Mouse (Mus musculus): Measurements from ENCODE around the gene Axdnd1.

The Axdnd1 gene

DNA sequence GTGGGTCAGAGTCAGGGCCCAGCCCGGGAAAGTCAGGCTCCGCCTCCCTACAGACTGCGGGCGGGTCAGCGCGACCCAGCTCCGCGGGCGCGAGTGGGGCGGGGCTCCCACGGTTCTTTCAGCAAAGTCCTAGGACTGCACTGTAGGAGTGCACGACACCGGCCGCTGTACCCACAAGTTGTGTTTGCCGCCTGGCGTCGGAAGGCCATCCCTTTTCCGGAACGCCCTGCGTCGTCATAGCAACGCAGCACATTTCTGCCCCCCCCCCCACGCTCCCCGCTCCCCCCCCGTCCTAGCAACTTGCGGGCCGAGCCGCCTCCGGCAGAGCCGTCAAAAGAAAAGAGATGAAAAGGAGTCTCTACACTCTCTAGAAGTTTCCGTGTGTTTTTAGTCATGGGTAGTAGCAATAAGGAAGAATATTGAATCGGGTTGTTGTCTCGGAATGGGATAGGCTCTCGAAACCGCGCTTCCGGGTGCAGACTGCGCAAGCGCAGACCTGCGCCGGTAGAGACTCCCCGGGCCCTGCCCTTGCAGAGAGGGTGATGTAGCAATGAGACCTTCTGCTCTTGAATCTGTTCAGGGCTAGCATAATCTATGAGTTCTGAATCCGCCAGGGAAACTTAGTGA is at the start of gene Axdnd1:
Gene Axdnd1 (minus strand): TSS at position 489 of the 627 bp plus-strand sequence.
- in situ Hi-C loops (cut with MboI), result loop anchor here (25.0 kb wide), 1 partner anchor 667 kb away; no protein-coding TSS in a partner anchor

DNA sequence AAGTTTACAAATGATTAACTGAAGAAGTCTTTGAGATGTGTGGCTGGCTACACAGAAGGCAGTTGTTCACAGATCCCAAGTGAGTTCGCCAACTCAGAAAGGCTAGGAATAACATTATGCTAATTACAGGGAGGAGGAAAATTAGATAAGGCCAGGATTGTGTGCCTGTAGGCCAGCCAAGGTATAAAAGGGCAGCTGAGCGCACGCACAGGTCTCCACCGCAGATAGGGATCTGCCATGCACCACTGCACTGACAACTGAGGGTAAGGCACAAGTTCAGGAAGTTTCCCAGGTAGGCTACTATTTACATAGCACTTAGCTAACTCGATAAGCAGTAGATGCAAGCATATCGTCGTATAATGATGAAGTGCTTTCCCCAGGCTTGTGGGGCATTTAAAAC is 49.6 kb upstream of the Axdnd1 start:
- in situ Hi-C loops (cut with MboI), result no loop called here

DNA sequence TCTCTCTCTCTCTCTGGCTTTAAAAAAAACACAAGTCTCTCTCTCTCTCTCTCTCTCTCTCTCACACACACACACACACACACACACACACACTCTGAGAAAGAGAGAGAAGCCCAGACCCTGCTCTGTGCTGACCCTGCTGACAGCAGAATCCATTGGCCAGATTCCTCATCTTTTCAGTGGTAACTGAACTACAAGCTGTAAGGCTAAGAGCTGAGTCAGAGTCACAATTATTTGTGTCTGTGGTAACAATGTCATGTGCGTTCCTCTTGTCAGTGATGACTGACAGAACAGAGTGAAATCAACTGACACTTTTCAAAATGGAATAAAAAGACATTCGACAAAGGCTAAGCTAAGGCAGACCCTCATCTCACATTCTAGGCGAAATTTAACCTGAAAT is 47.6 kb upstream of the Axdnd1 start:
- in situ Hi-C loops (cut with MboI), result no loop called here

DNA sequence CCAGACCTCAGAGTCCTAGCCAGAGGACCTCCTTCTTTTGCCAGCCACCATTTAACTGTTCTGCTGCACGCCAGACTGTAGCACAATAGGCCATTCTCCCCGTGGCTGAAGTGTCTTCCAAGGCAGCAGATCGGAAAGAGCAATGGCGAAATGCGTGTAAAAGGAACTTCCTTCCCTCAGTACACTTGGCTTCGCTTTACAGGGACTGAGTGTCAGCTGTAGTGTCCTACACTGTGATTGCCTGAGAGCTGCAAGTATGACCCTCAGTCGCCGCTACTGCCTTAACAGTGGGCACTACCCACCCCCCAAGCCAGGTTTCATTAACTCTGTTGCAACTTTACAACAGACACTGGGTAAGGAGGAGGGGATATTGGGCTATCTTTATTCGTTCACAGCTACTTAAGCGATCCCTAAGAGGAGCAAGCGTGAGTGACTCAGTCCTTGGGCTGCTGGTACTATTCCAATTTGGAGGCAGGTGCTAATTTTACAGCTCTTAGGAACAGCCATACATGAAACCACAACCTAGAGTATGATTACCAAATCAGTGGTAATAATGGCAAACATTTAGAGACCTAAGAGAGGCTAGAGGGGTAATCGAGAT is 46.8 kb upstream of the Axdnd1 start:
- in situ Hi-C loops (cut with MboI), result no loop called here

DNA sequence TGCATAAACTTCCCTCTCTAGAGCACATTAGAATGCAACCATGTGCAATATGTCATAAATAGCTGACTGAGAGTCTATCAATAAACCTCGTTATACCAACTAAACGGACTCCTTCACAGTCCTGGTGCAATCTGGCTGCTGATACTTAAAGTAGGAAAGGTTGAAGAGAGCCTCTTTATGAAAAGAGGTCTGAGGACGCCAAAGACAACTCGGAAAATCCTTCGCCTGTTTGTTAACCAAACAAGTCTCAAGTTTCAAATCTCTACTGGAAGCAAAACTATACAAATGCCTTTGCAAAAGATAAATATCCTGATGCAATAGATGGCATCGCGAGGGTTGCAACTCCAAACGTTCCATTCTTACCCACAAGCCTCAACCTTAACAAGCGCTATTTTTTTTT is 44.0 kb upstream of the Axdnd1 start:
- in situ Hi-C loops (cut with MboI), result no loop called here

DNA sequence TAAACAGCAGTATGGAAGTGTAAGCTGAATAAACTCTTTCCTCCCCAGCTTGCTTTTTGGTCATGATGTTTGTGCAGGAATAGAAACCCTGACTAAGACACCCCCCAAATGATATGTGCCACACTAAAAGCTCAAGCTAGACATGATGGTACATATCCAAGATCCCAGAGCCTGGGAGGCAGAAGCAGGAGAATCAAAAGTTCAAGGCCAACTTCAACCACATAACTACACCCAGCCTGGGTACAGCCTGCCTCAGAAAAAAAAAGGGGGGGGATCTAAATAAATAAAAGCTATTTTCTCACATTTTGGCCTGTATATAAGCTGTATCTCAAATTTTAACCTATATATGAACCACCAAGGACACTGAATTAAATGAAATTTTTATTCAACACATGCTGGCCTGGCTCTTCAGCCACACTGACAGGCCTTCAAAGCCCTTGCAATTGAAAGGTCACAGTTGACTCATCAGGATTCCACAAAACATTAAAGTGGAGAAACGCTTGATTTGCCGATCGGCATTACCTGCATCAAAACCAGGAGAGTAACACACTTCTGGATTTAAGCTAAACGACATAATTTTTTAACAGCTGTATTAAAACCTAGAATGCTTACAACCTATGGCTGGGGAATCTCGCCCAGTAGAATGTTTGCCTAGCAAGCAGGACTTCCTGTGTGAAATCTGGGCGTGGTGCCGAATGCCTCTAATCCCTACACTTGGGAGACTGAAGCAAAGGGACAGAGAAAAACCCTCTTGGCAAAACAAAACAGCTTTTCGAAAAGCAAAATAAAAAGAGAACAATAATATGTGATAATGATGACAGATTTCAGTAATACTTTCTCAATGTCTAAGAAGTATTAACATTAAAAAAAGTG is 43.3 kb upstream of the Axdnd1 start:
- in situ Hi-C loops (cut with MboI), result no loop called here

DNA sequence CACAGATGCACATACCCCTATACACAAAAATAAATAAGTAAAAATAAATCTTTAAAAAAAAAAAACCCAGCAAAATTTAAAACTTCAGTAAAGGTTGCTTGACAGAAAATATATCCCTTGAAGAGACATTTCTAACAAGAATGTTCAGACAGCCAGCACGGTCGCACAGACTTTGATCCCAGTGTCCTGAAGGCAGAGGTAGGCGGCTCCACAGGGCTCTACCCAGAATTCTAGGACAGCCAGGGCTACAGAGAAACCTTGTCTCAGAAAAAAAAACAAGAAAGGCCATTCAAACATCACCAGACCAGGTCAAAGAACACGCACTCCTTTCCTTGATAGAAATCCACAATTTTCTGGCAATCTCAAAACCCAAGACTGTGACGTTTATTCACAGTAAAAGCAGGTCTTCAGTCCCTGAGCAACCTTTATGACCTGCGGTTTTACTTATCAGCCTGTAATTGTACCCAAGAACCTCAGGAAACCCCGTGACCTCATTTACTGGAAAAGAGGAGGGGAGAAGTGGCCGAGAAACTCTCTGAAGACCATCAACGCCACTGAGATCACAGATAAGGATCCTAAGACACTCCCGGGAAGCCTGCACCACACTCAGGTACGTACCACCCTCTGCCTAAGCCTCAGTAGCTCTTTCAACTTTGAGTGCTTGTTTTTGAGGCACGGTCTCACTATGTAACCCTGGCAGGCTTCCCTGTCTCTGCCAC is 41.5 kb upstream of the Axdnd1 start:
- in situ Hi-C loops (cut with MboI), result no loop called here

DNA sequence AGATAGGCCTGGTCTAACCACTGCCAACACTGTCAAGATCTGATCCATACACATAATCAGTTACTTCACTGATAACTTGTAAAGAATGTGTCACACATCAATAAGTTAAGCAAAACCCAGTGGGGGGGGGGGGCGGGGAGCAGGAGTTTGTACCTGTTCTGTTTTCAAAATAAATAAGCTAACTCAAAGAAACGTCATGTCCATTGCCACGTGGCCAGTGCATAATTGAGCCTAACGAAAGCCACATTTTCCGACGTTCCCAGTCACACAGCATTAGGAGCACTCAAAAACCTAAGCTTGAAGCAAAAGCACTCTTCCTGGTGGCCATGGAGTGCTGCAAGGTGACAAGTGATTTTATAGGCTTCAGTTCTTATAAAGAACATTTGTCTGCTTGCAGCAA is 40.1 kb upstream of the Axdnd1 start:
- in situ Hi-C loops (cut with MboI), result no loop called here

DNA sequence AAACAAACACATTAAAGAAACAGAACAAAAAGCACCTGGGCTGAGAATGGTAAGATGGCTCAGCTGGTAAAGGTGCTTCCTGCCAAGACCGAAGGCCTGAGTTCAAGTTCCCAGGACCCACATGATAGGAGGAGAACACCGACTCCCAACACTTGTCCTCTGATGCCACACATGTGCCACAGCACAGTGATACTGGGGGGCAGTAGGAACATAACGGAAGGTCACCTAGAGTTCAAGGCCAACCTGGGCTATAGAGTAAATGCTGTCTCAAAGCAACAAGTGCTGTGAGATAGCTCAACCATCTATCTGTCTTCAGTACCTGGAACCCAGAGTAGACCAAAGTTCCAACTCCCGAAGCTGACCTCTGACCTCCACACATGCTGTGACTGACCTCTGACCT is 39.3 kb upstream of the Axdnd1 start:
- in situ Hi-C loops (cut with MboI), result no loop called here

DNA sequence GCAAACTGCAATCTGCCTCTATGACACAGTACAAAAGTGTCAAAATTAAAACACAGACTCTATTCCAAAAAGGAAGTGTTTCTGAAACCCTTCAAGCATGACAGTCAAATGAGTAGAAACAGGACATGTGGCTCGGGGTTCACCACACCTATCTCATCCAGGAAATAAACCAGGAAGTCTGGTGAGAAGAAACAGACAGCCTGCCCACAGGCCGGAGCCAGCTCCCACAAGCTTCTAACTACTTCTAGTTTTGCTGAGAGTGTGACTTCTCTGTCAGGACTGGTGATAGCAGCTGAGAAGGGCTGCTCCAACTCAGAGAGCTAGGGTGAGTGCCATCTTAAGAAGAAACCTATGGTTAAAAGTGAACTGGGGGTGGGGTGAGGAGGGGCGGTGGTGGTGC is 38.7 kb upstream of the Axdnd1 start:
- in situ Hi-C loops (cut with MboI), result no loop called here

DNA sequence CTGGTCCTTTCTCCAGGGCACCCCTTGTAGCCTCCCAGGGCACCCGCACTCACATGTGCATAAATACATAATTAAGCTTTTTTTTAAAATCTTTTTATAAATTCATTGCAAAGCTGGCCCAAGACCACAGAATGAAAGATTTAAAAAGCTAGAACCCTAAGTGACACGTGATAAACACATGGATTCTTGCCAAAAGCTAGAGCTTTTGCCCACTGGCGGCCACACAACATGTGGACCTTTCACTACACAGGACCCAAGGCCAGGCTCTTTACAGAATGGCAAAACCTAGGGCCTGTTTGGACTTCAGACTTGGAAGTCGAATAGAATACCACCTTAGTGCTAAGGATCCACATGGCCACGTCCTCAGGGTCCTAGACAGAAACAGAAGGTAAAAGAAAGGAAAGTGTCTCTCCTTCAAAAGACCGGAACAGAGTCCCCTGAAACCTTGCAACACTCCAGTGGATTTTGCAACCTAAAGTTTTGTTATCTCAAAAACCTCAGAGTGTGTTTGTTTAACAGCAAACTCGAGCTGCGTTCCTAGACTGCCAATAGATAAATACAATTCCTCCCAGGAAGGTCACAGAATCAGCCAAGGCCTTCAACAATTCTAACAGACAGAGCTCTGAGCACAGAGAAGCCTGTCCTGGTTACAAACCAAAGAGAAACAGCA is 37.6 kb upstream of the Axdnd1 start:
- in situ Hi-C loops (cut with MboI), result no loop called here

DNA sequence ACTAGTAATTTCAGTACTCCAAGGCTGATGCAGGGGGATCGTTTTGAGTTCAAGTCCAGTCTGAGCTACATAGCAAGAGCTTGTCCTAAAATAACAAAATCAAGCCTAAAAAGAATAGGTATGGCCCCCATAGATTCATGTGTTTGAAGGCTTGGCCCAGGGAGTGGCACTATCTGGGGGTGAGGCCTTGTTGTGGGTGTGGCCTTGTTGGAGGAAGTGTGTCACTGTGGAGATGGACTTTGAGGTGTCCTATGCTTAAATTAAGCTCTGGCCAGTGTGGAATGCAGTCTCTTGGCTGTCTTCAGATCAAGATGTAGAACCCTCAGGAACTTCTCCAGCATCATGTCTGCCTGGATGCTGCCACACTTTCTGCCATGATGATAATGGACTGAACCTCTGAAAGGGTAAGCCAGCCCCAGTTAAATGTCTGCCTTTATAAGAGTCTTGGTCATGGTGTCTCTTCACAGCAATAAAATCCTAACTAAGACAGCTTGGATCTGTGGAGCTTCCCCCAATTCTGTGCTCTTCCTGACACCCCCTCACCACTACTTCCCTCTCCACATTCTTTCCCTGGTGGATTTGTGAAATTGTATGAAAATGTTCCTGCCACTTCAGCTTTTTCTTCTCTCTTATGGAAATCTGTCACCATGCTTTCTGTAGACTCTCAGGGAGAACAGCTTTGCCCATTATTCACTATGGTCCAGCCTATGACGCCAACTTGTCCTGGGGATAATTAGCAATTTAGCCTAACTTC is 34.2 kb upstream of the Axdnd1 start:
- in situ Hi-C loops (cut with MboI), result no loop called here

DNA sequence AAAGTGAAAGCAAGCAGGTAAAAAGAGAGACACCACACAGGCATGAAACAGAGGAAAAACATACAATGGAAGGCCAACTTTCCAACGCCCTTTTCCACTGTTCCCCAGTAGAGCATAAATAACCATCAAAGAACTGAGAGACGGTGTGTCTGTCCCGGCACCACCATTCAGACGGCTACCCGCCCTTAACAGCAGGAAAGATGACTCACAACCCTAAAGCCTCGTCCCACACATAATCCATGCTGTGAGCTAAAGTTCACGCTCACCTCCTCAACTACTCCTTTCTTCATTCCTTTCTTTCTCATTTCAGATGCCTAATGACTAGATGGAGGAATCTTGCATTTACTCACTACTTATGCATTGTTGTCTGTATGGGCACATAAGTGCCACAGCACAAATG is 33.4 kb upstream of the Axdnd1 start:
- in situ Hi-C loops (cut with MboI), result no loop called here

DNA sequence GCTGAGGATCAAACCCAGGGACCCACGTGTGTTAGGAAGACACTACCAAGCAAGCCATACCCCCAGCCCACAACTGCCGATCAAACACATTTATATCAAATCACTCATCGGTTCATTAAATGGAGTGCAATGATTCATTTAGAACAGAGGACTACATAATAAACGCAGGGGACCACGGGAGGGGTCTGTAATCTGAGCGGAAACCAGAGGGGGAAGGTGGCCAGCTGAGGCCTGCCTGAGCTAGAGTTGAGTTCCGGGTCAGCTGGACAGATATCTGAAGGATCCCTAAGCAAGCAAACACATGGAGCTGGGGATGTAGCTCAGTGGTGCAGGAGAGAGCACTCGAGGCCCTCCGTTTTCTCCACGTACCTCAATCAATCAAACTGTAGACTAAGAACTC is 32.9 kb upstream of the Axdnd1 start:
- in situ Hi-C loops (cut with MboI), result no loop called here

DNA sequence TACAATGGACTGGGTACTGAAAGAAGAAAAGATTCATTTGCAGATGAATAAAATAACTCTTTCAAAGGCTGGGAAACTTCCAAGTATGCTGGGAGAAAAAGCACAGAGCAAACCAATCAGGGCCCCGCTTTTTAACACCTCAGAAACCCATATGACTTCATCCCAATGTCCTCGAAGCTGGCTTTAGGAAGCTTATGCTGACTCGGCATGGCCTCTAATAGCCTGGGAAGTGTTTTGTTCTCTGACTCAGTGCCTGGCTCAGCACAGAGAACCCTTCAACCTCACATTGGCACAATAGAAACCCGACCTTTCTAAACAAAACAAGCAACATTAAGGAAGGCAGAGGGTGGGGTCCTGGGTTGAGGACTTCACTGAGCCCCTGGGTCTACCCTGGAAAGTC is 29.5 kb upstream of the Axdnd1 start:
- in situ Hi-C loops (cut with MboI), result no loop called here

DNA sequence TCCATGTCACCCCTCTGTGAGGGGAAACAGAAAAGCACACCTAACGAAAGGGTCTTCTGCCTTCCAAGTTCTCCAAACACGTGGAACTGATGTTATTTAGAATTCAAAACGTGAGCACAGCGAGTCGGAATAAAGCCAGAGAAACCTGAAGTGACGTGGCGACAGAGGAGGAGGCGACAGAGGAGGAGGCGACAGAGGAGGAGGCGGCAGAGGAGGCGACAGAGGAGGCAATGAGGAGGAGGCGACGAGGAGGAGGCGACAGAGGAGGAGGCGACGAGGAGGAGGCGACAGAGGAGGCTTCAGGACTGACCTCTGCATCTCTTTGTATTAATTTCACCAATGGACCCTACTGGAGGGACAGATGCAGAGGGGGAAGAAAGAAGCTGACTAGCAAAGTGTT is 28.7 kb upstream of the Axdnd1 start:
- in situ Hi-C loops (cut with MboI), result no loop called here

DNA sequence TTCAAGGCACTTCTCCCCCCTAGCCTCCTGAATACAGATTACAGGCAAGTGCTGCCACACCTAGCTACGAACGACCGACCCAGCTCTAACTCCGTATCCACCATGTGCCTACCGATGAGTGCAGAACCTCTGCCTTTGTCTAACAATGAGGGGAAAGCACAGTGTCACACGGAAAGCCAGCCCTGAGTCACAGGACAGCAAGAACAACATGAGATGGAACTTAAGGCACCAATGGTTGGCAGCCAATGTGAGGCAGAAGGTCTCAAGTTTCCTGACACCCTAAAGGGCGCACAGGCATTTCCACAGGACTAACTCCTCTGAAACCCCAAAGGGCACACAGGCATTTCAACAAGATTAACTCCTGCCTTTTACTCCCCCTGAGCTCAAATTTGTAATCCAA is 28.1 kb upstream of the Axdnd1 start:
- in situ Hi-C loops (cut with MboI), result no loop called here

DNA sequence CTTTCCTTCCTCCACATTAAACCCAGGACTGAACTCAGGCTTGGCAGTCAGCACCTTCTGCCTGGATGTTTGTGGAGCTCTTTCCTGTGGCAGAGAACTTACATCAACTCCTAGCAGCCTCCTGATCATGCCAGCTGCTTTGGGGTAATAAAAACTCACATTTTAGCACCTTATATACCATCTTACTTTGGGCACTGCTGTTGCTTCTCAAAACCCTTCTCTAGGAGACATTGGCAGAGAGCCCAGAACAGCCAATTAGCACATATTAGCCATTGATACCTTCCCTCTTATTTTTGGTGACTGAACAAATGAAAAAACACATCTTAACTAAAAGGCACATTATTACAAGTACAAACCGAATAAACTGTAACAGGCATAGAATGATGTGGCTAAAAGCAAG is 24.1 kb upstream of the Axdnd1 start:
- in situ Hi-C loops (cut with MboI), result no loop called here

DNA sequence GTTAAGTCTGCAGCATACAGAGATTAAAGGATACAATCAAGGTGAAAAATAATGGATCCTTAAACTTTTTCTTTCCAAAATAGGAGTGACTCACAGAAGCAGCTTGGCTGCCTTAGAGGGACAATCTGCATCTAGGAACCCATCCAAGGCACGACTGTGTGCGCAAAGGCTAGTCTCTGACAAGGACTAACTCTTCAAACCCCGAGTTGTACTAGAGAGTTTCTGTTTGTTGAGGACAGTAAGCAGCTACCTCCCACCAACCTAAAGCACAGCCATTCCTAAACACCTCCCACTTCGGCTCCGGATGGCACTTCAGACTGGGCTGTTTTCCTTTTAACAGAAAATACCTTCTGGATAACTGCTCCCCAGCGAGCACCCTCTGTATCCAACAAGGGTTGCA is 21.8 kb upstream of the Axdnd1 start:
- in situ Hi-C loops (cut with MboI), result no loop called here

DNA sequence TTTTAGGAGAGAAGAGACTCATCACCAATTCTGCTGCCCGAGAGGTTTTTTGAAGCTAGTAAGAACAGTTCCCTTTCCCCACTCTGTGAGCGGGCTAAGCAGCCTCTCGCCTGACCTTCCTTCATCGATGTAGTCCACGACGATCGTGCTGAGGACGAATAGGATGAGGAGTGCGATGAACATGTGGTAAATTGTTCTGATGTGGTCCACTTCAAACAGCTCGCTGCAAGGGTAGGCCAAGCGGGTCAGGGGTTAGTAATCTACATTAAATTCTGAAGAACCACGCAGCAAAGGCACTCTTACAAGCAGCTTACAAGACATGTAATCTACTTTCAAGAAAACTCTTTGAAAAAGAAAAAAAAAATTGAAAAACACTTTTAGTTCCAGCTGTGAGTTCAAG is 21.3 kb upstream of the Axdnd1 start:
- in situ Hi-C loops (cut with MboI), result no loop called here

DNA sequence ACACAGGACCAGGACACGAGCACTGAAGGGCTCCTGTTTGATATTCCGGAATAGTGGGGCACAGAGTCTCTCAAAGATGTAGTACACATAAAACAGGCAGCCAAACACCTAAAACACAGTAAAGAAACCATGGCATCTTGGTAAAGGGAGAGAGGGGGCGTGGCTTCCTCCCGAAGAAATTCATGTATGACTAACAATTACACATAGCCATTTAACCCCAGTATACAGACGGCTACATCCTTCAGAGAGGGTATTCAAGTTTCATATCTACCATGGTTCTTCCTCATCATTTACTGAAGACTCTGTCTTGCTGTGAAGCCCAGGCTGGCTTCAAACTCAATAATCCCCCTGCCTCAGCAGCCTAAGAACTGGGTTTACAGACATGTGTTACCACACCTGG is 16.8 kb upstream of the Axdnd1 start:
- in situ Hi-C loops (cut with MboI), result no loop called here

All from mature B cell (primary cell).